Mouse (Mus musculus) neural tube, postnatal 0 days (tissue): Measurements from ENCODE around the gene Pgk2. TPM values are rescaled to one million over a fixed set of nuclear protein-coding genes. Genes with fewer than 3 reads are reported as not detected.

Source experiments
- polyA plus RNA-seq: library from polyadenylated mRNA; unstranded; fragments of >200 nt; fragmentation: Nextera tagmentation; extraction: Ambion mirVana; gene quantifications from 2 replicates; pipeline ENCODE4 v1.2.1, GENCODE M21; 2015

Pgk2 gene
- not detected in 2 replicates for polyA plus RNA-seq

GRCm38 (mm10) chr17:40208540-40208939, at the start of gene Pgk2:
Gene Pgk2, minus strand, starts transcription at chr17:40208640.

GRCm38 (mm10) chr17:40242135-40242534, 33.7 kb upstream of the Pgk2 start, which contains the start of gene Crisp3:
Gene Crisp3, minus strand, starts transcription at chr17:40242288.

Other genes starting within 250 kb of the Pgk2 start
- gene AC192777.2, start 113.2 kb downstream of the Pgk2 start, polyA plus RNA-seq: not detected in 2 replicates
- gene Crisp3, start 33.6 kb upstream of the Pgk2 start, polyA plus RNA-seq: not detected in 2 replicates
- gene Crisp1, start 110.6 kb upstream of the Pgk2 start, polyA plus RNA-seq: 0.25 TPM in 1 of 2 replicates, not detected in the other